Mouse (Mus musculus) intestine, embryonic 16.5 days (tissue): Measurements from ENCODE around the gene Atad1. TPM values are rescaled to one million over a fixed set of nuclear protein-coding genes. Genes with fewer than 3 reads are reported as not detected.

Source experiments
- polyA plus RNA-seq: library from polyadenylated mRNA; unstranded; fragments of >200 nt; fragmentation: Nextera tagmentation; extraction: Ambion mirVana; gene quantifications from 2 replicates; pipeline ENCODE4 v1.2.1, GENCODE M21; 2015

Atad1 gene
- polyA plus RNA-seq, 1 experiment from 2014 or later, result 77.4 TPM

Other genes with a start within 250 kb of the Atad1 start
- 11.0 and 13.5 TPM in 2 replicates for gene Papss2, start 144.0 kb downstream of the Atad1 start, polyA plus RNA-seq
- 7.1 and 7.6 TPM in 2 replicates for gene Pten, start 17.7 kb upstream of the Atad1 start, polyA plus RNA-seq